Mouse (Mus musculus) liver, postnatal 0 days (tissue): ENCODE measurements around the gene Tnfaip8l2. TPM values are rescaled to one million over a fixed set of nuclear protein-coding genes. Genes with fewer than 3 reads are reported as not detected.

Source experiments
- ATAC-seq: fragments of 200-750 bp; cut with Nextera tagmentation; 2 replicates; pipeline ENCODE4 v1.8.0; 2017; ENCODE audit warnings: mild to moderate bottlenecking, moderate library complexity
- DNase-seq: peaks from one replicate; pipeline ENCODE4 v3.0.0-alpha.2; 2016
- H3K27ac ChIP-seq: fragments of 300-500 bp; sonication (generic); 2 replicates; pipeline ENCODE4 v1.5.1; 2014; ENCODE audit warnings: antibody characterized with exemption, moderate library complexity, mild to moderate bottlenecking, low read depth
- H3K27me3 ChIP-seq: fragments of 300-500 bp; sonication (generic); 2 replicates; pipeline ENCODE4 v1.6.1; 2014; ENCODE audit warnings: low read length, control low read depth, mixed read lengths; ENCODE audit not compliant: insufficient read depth
- H3K36me3 ChIP-seq: fragments of 300-500 bp; sonication (generic); replicated peaks from 2 replicates; pipeline ENCODE4 v1.6.1; 2014; ENCODE audit warnings: mild to moderate bottlenecking, control low read depth, low read length, moderate library complexity, mixed read lengths; ENCODE audit not compliant: insufficient read depth
- H3K4me1 ChIP-seq: fragments of 300-500 bp; sonication (generic); 2 replicates; pipeline ENCODE4 v1.6.1; 2014; ENCODE audit warnings: antibody characterized with exemption, mild to moderate bottlenecking, control low read depth; ENCODE audit not compliant: insufficient read depth
- H3K4me2 ChIP-seq: fragments of 300-500 bp; sonication (generic); 2 replicates; pipeline ENCODE4 v1.6.1; 2014; ENCODE audit warnings: low read depth, mild to moderate bottlenecking, low read length, moderate library complexity, mixed read lengths
- H3K4me3 ChIP-seq: fragments of 300-500 bp; sonication (generic); 2 replicates; pipeline ENCODE4 v1.5.1; 2014; ENCODE audit warnings: low read depth, low read length
- H3K9ac ChIP-seq: fragments of 300-500 bp; sonication (generic); replicated peaks from 2 replicates; pipeline ENCODE4 v1.6.1; 2014; ENCODE audit warnings: mild to moderate bottlenecking, moderate library complexity
- H3K9me3 ChIP-seq: fragments of 300-500 bp; sonication (generic); 2 replicates; pipeline ENCODE4 v1.6.1; 2016; ENCODE audit warnings: mild to moderate bottlenecking, control low read depth, low read length, mixed read lengths
- CTCF ChIP-seq: sonication (generic); IDR thresholded peaks from 2 replicates; pipeline ENCODE4 v1.5.1; 2016; ENCODE audit warnings: antibody characterized with exemption, low read depth
- EP300 ChIP-seq: IDR thresholded peaks from 2 replicates; pipeline ENCODE4 v1.6.1; 2016; ENCODE audit warnings: antibody characterized with exemption, low read depth, mild to moderate bottlenecking
- WGBS: fragments of 180-500 bp; shearing (Covaris S2); extraction: QIAGEN DNeasy Blood & Tissue Kit; methylation state at CpG from one replicate; pipeline ENCODE4 v1.1.7; 2014; ENCODE audit not compliant: insufficient replicate concordance; 5-methylcytosine and 5-hydroxymethylcytosine counted together
- microRNA-seq: library from miRNA; unstranded; fragments of <30 nt; microRNA quantifications from one replicate; pipeline ENCODE4, GENCODE M21; 2016
- polyA plus RNA-seq: library from polyadenylated mRNA; unstranded; fragments of >200 nt; fragmentation: Nextera tagmentation; extraction: Ambion mirVana; gene quantifications from 2 replicates; pipeline ENCODE4 v1.2.1, GENCODE M21; 2015

The Tnfaip8l2 gene
- polyA plus RNA-seq, 1 experiment from 2014 or later: 13.0 TPM

GRCm38 (mm10) chr3:95105586-95106337, 36.4 kb downstream of the Tnfaip8l2 start:
- ATAC-seq: peak; percentile 17; the same call in 1 of the 2 replicates
- H3K4me3 ChIP-seq: peak overlapping the region; percentile 92
- peak; percentile 44 for DNase-seq
- H3K36me3 ChIP-seq: peaks cover 4% of the 10 kb centered on the region; the same call in 1 of the 2 replicates
- peak overlapping the region; percentile 72 for H3K4me2 ChIP-seq
- H3K27ac ChIP-seq: peak overlapping the region; percentile 90
- no peaks in the 10 kb centered on the region for H3K9me3 ChIP-seq
- H3K4me1 ChIP-seq: peaks cover 13% of the 10 kb centered on the region; the same call in 1 of the 2 replicates
- under 1% methylated on average over 16 of the region's 16 CpGs for WGBS
- TF ChIP-seq EP300: no peak
- no peak for TF ChIP-seq CTCF
- no peaks in the 10 kb centered on the region for H3K27me3 ChIP-seq
- H3K9ac ChIP-seq: peak overlapping the region; percentile 97

- 15% methylated on average over 4 of the region's 4 CpGs for WGBS
- no peak for TF ChIP-seq CTCF
- no peak for TF ChIP-seq EP300
- Histone ChIP-seq H3K27ac (no peak overlapping the region), H3K4me2 (peak overlapping the region; percentile 72), H3K36me3 (peaks cover 4% of the 10 kb centered on the region; the same call in 1 of the 2 replicates), H3K9ac (peak overlapping the region; percentile 97), H3K4me1 (peaks cover 13% of the 10 kb centered on the region; the same call in 1 of the 2 replicates), H3K9me3 (no peaks in the 10 kb centered on the region), H3K4me3 (peak overlapping the region; percentile 92), H3K27me3 (no peaks in the 10 kb centered on the region)
- ATAC-seq (no peak), DNase-seq (no peak)
Measured at GRCm38 (mm10) chr3:95105121-95105520, 37.0 kb downstream of the Tnfaip8l2 start.

GRCm38 (mm10) chr3:95100854-95101253, 41.3 kb downstream of the Tnfaip8l2 start:
- Histone ChIP-seq H3K27ac (no peak overlapping the region), H3K27me3 (no peaks in the 10 kb centered on the region), H3K4me3 (no peak overlapping the region), H3K9me3 (no peaks in the 10 kb centered on the region), H3K36me3 (peaks cover 15% of the 10 kb centered on the region), H3K4me2 (no peak overlapping the region), H3K9ac (no peak overlapping the region), H3K4me1 (peaks cover 10% of the 10 kb centered on the region; the same call in 1 of the 2 replicates)
- WGBS: 21% methylated on average over 2 of the region's 2 CpGs
- DNase-seq (no peak), ATAC-seq (no peak)
- no peak for TF ChIP-seq EP300
- no peak for TF ChIP-seq CTCF

Small RNA genes lying within 50 kb of the gene (microRNA-seq; reads per million reads assigned to microRNA genes)
- gene Mir8099-1: not detected

Other genes with a start within 250 kb of the Tnfaip8l2 start
- 129 and 135 TPM in 2 replicates for gene Selenbp1, start 209.3 kb downstream of the Tnfaip8l2 start, polyA plus RNA-seq
- gene Rfx5, start 188.3 kb downstream of the Tnfaip8l2 start, polyA plus RNA-seq: 1.1 and 1.2 TPM in 2 replicates
- 5.4 and 6.5 TPM in 2 replicates for gene Pi4kb, start 167.6 kb downstream of the Tnfaip8l2 start, polyA plus RNA-seq
- 3.7 and 5.3 TPM in 2 replicates for gene Zfp687, start 126.9 kb downstream of the Tnfaip8l2 start, polyA plus RNA-seq
- gene Psmd4, start 99.7 kb downstream of the Tnfaip8l2 start, polyA plus RNA-seq: 142 and 143 TPM in 2 replicates
- 6.4 and 7.1 TPM in 2 replicates for gene Pip5k1a, start 35.4 kb downstream of the Tnfaip8l2 start, polyA plus RNA-seq
- 27.4 and 27.9 TPM in 2 replicates for gene Vps72, start 31.3 kb downstream of the Tnfaip8l2 start, polyA plus RNA-seq
- gene Tmod4, start 17.9 kb downstream of the Tnfaip8l2 start, polyA plus RNA-seq: 0.19 and 1.5 TPM in 2 replicates
- gene Scnm1, start 8.3 kb downstream of the Tnfaip8l2 start, polyA plus RNA-seq: 19.3 and 23.7 TPM in 2 replicates
- 6.7 and 7.0 TPM in 2 replicates for gene Lysmd1, start 8.3 kb downstream of the Tnfaip8l2 start, polyA plus RNA-seq
- 0.28 and 0.71 TPM in 2 replicates for gene Sema6c, start 18.1 kb upstream of the Tnfaip8l2 start, polyA plus RNA-seq
- 2.5 and 3.9 TPM in 2 replicates for gene Gabpb2, start 75.6 kb upstream of the Tnfaip8l2 start, polyA plus RNA-seq
- 31.7 and 32.3 TPM in 2 replicates for gene Cdc42se1, start 86.4 kb upstream of the Tnfaip8l2 start, polyA plus RNA-seq
- gene Mllt11, start 89.8 kb upstream of the Tnfaip8l2 start, polyA plus RNA-seq: 2.0 and 2.3 TPM in 2 replicates
- gene Gm128, start 99.2 kb upstream of the Tnfaip8l2 start, polyA plus RNA-seq: 0.08 TPM in 1 of 2 replicates, not detected in the other
- gene Bnipl, start 108.8 kb upstream of the Tnfaip8l2 start, polyA plus RNA-seq: not detected in 2 replicates
- gene Mindy1, start 139.0 kb upstream of the Tnfaip8l2 start, polyA plus RNA-seq: 41.4 and 42.8 TPM in 2 replicates
- 10.6 and 10.7 TPM in 2 replicates for gene Prune1, start 139.7 kb upstream of the Tnfaip8l2 start, polyA plus RNA-seq
- 1.2 TPM in 2 replicates for gene Anxa9, start 164.8 kb upstream of the Tnfaip8l2 start, polyA plus RNA-seq
- gene Cers2, start 172.4 kb upstream of the Tnfaip8l2 start, polyA plus RNA-seq: 124 and 125 TPM in 2 replicates
- 6.3 and 6.6 TPM in 2 replicates for gene Setdb1, start 214.8 kb upstream of the Tnfaip8l2 start, polyA plus RNA-seq